Mouse (Mus musculus): ENCODE results near the gene Gna14.

- TF ChIP-seq CTCF (IDR thresholded peaks at IDR 0.05; ENCODE audit: low read depth) (no peak), EP300 (IDR thresholded peaks at IDR 0.05; ENCODE audit: low read depth) (no peak)
Measured at GRCm38 (mm10) chr19:16625610-16626395, 190.2 kb downstream of the Gna14 start.

All from liver, postnatal 0 days (tissue).